Mouse (Mus musculus): ENCODE data around the gene Ptpa.

- TF ChIP-seq POLR2A (IDR thresholded peaks at IDR 0.05; ENCODE audit: insufficient read depth, low read depth, low read length) (no peak), CTCF (IDR thresholded peaks at IDR 0.05) (no peak), EP300 (IDR thresholded peaks at IDR 0.05; ENCODE audit: insufficient read depth, low read depth, low read length) (no peak)
These were observed 58.9 kb downstream of the Ptpa start for GRCm38 (mm10) chr2:30474776-30475175.

All from heart, adult 2 months (tissue).